Mouse (Mus musculus): ENCODE data around the gene Nhsl2. TPM values are rescaled to one million over a fixed set of nuclear protein-coding genes. Genes with fewer than 3 reads are reported as not detected.

Nhsl2 gene
- polyA plus RNA-seq, 1 experiment from 2014 or later, result 6.9 TPM

DNA sequence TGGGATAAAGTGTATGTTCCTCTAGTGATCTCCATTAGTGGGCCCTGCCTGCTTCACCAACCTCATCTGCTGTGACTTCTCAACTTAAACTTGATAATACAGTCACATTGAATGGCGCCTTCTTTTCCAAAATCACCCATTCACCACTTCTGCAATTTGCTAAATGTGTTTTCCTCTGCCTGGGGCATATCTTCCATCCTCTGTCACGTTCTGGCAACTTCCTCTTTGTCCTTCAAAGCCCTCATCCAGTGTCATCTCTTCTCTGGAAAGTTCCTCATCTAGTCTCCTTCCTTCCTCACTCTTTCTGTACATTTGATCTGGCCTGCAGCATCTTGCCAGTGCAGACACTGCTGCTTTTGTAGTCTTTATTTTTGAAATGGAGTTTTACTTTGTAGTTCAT lies 158.8 kb downstream of the Nhsl2 start:
- Histone ChIP-seq H3K36me3 (ENCODE audit: control insufficient read depth, insufficient read depth) (no peaks in the 10 kb centered on the region), H3K9me3 (replicated peaks; ENCODE audit: control insufficient read depth, low read length) (no peaks in the 10 kb centered on the region), H3K9ac (ENCODE audit: low read length) (no peak overlapping the region), H3K4me1 (ENCODE audit: control insufficient read depth, insufficient read depth, low read length) (peaks cover 7% of the 10 kb centered on the region; the same call in 1 of the 2 replicates), H3K27ac (ENCODE audit: low read length) (no peak overlapping the region), H3K27me3 (ENCODE audit: control insufficient read depth, insufficient read depth, low read length) (peaks cover 8% of the 10 kb centered on the region), H3K4me2 (ENCODE audit: low read depth, low read length) (no peak overlapping the region), H3K4me3 (ENCODE audit: low read length) (no peak overlapping the region)
- ATAC-seq (replicated peaks; ENCODE audit: extremely low read depth, insufficient read depth, low FRiP score), result no peak
- WGBS, result 55% methylated on average over 2 of the region's 2 CpGs

DNA sequence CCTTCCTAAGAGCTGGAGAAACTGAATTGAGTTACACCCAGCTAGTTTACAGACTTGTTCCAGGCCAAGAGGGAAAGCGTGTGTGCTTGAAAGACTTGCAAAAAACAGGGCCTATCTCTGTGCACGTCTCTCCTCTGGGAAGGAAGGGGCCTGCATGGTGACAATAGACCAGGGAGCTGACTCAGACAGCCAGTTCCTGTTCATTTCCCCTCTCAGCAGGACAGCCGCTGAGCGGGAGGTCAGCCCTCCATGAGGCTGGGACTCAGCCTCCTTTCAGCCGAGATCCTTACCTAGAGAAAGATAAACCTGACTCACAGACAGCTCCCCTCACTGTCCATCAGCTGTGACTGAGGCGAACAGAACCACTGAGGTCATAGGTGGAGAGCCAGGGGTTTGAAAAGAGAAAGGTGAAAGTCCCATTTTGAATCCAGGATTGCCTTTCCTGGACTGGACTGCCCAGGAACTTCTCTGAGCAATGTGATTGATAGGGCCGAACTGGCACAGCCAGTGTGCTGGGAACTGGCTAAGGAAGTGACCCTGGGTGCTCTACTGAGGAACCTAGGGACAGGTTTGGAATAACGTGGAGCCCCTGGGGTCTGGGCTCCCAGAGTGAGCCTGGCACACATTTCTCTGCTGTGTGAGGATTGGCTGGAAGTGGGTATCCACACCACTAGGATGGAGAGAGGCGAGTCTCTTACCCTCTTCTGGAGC lies 168.2 kb downstream of the Nhsl2 start:
- H3K4me1 ChIP-seq (ENCODE audit: control insufficient read depth, insufficient read depth, low read length), result peaks cover 31% of the 10 kb centered on the region
- H3K4me3 ChIP-seq (ENCODE audit: low read length), result peak overlapping the region; percentile 38
- H3K27ac ChIP-seq (ENCODE audit: low read length), result peak overlapping the region; percentile 83
- WGBS, result 35% methylated on average over 9 of the region's 9 CpGs
- H3K4me2 ChIP-seq (ENCODE audit: low read depth, low read length), result peak overlapping the region; percentile 45; the same call in 1 of the 2 replicates
- peaks cover 3% of the 10 kb centered on the region; the same call in 1 of the 2 replicates for H3K27me3 ChIP-seq (ENCODE audit: control insufficient read depth, insufficient read depth, low read length)
- peak; percentile 37; the same call in 1 of the 2 replicates for ATAC-seq (replicated peaks; ENCODE audit: extremely low read depth, insufficient read depth, low FRiP score)
- H3K9ac ChIP-seq (ENCODE audit: low read length), result peak overlapping the region; percentile 58
- H3K9me3 ChIP-seq (replicated peaks; ENCODE audit: control insufficient read depth, low read length), result no peaks in the 10 kb centered on the region
- no peaks in the 10 kb centered on the region for H3K36me3 ChIP-seq (ENCODE audit: control insufficient read depth, insufficient read depth)

DNA sequence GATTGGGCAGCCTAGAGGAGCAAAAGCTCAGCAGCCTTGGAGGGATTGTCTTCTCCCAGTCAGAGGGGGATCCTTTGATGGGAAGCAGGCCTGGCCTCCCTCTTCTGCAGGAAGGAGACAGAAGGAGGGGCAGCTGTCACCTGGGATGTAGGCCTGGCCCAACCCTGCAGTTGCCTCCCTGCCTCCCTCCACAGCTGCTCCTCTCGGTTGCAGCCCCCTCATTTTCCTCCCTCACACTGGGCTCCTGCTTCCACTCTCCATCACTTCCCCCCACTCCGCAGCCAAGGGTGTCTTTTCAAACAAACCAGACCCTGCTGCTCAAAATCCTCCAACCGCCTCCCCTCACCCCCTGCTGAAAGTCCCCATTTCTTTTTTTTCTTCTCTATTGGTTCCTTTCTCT lies 169.7 kb downstream of the Nhsl2 start:
- Histone ChIP-seq H3K27me3 (ENCODE audit: control insufficient read depth, insufficient read depth, low read length) (peaks cover 3% of the 10 kb centered on the region; the same call in 1 of the 2 replicates), H3K4me2 (ENCODE audit: low read depth, low read length) (peak overlapping the region; percentile 45), H3K9ac (ENCODE audit: low read length) (peak overlapping the region; percentile 43), H3K9me3 (replicated peaks; ENCODE audit: control insufficient read depth, low read length) (no peaks in the 10 kb centered on the region), H3K4me3 (ENCODE audit: low read length) (peak overlapping the region; percentile 38), H3K36me3 (ENCODE audit: control insufficient read depth, insufficient read depth) (no peaks in the 10 kb centered on the region), H3K4me1 (ENCODE audit: control insufficient read depth, insufficient read depth, low read length) (peaks cover 30% of the 10 kb centered on the region), H3K27ac (ENCODE audit: low read length) (peak overlapping the region; percentile 83)
- peak; percentile 72 for ATAC-seq (replicated peaks; ENCODE audit: extremely low read depth, insufficient read depth, low FRiP score)
- WGBS, result 22% methylated on average over 3 of the region's 3 CpGs

DNA sequence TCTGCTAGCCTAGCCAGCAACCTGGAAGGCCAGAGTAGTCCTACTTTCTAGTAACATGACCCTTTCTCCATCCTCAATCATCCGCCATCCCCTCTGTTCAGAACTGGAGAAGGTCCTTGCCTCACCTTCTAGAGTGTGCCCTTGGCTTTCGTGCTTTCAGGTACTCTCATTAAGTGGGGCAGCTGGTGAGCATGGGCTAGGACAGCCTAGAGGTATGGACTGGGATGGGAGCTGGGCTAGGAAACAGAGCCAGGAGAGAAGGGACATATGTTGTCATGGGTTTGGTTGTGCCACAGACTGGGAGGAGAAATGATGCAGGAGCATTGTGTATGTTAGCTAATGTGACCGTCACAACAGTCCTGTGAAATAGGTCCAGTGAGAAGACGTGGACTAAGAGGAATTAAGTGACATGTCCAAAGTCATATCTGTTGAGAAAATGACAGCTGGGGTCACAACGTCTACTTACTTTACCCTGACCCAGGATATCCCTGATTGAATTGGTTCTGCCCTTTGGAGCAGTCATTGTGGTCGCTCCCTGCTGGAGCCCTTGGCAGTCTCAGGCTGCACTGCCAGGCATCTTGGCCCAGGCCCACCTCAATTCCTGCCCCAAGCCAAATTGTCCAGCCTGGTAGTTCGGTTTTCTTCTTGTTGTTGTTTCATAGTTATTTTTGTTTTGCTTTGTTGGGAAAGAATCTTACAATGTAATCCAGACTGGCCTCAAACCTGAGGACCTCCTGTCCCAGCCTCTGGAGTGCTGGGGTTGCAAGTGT lies 170.5 kb downstream of the Nhsl2 start:
- Histone ChIP-seq H3K4me1 (ENCODE audit: control insufficient read depth, insufficient read depth, low read length) (peaks cover 29% of the 10 kb centered on the region), H3K9ac (ENCODE audit: low read length) (peak overlapping the region; percentile 31), H3K4me2 (ENCODE audit: low read depth, low read length) (peak overlapping the region; percentile 45), H3K27ac (ENCODE audit: low read length) (peak overlapping the region; percentile 83), H3K36me3 (ENCODE audit: control insufficient read depth, insufficient read depth) (no peaks in the 10 kb centered on the region), H3K4me3 (ENCODE audit: low read length) (peak overlapping the region; percentile 28; the same call in 1 of the 2 replicates), H3K27me3 (ENCODE audit: control insufficient read depth, insufficient read depth, low read length) (peaks cover 3% of the 10 kb centered on the region; the same call in 1 of the 2 replicates), H3K9me3 (replicated peaks; ENCODE audit: control insufficient read depth, low read length) (no peaks in the 10 kb centered on the region)
- no peak; the same call in 1 of the 2 replicates for ATAC-seq (replicated peaks; ENCODE audit: extremely low read depth, insufficient read depth, low FRiP score)
- 47% methylated on average over 7 of the region's 7 CpGs for WGBS

DNA sequence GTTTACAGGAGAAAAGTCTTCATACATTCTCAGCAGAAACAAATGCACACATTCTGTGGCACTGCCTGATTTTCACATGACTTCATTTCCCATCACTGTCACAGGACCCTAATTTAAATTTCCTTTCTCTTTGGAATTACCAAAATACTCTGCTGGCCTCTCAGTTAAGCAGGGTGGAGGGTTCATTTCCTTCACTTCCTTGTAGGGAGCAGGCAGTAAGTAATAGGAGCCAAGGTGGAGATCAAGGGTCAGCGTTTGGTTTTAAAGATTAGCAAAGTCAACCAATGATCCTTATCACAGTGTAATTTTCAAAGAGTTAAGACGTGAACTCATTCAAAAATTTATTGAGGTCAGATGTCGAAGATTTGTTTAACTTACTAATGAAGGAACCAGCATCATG lies 175.8 kb downstream of the Nhsl2 start:
- Histone ChIP-seq H3K27me3 (ENCODE audit: control insufficient read depth, insufficient read depth, low read length) (no peaks in the 10 kb centered on the region), H3K4me3 (ENCODE audit: low read length) (no peak overlapping the region), H3K4me2 (ENCODE audit: low read depth, low read length) (no peak overlapping the region), H3K36me3 (ENCODE audit: control insufficient read depth, insufficient read depth) (no peaks in the 10 kb centered on the region), H3K9me3 (replicated peaks; ENCODE audit: control insufficient read depth, low read length) (no peaks in the 10 kb centered on the region), H3K27ac (ENCODE audit: low read length) (no peak overlapping the region), H3K4me1 (ENCODE audit: control insufficient read depth, insufficient read depth, low read length) (peaks cover 8% of the 10 kb centered on the region), H3K9ac (ENCODE audit: low read length) (no peak overlapping the region)
- WGBS, result 53% methylated on average over 3 of the region's 3 CpGs
- ATAC-seq (replicated peaks; ENCODE audit: extremely low read depth, insufficient read depth, low FRiP score), result no peak

DNA sequence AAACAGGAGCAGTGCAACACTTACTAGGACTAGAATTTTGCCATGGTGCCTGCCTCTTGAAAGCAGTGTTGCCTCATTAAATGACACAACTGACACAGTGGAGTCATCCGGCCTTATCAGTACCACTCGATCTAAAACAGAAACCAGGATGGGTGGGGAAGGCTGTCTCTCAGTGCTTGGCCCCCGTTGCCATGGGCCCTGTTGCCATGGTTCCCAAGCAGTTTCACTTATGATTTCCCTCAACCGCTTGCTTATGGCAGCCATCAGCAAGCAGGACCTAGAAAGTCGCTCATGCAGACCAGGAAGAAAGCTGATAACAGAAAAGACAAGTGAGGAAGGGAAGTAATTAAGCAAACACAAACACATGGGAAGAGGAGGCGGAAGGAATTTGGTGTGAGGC lies 182.7 kb downstream of the Nhsl2 start:
- no peaks in the 10 kb centered on the region for H3K27me3 ChIP-seq (ENCODE audit: control insufficient read depth, insufficient read depth, low read length)
- no peaks in the 10 kb centered on the region for H3K36me3 ChIP-seq (ENCODE audit: control insufficient read depth, insufficient read depth)
- no peak overlapping the region for H3K4me3 ChIP-seq (ENCODE audit: low read length)
- ATAC-seq (replicated peaks; ENCODE audit: extremely low read depth, insufficient read depth, low FRiP score), result peak; percentile 45
- no peak overlapping the region for H3K4me2 ChIP-seq (ENCODE audit: low read depth, low read length)
- whole genome bisulfite sequencing, result 39% methylated on average over 6 of the region's 6 CpGs
- no peak overlapping the region; the same call in 1 of the 2 replicates for H3K27ac ChIP-seq (ENCODE audit: low read length)
- no peak overlapping the region for H3K9ac ChIP-seq (ENCODE audit: low read length)
- no peaks in the 10 kb centered on the region for H3K9me3 ChIP-seq (replicated peaks; ENCODE audit: control insufficient read depth, low read length)
- H3K4me1 ChIP-seq (ENCODE audit: control insufficient read depth, insufficient read depth, low read length), result peaks cover 10% of the 10 kb centered on the region

DNA sequence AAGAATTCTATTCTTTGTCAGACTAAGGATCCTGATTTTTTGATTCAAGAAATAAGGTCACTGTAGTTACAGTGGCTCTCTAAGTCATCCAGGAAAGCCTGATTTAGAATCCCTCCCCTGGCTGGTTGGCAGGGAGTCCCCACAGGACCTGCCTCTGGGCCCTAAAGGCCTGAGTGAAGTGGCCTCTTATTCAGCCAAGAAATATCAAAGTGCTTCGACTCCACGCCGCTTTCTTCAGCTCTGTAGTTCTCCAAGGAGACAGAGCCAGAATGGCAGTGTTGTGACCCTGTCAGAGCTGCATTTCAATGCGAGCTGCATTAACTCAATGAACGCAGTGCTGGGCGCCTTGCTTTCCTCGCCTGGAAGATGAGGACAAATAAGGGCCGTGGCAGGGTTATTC lies 183.2 kb downstream of the Nhsl2 start:
- Histone ChIP-seq H3K9me3 (replicated peaks; ENCODE audit: control insufficient read depth, low read length) (no peaks in the 10 kb centered on the region), H3K27ac (ENCODE audit: low read length) (peak overlapping the region; percentile 29; the same call in 1 of the 2 replicates), H3K9ac (ENCODE audit: low read length) (no peak overlapping the region), H3K4me2 (ENCODE audit: low read depth, low read length) (no peak overlapping the region), H3K4me1 (ENCODE audit: control insufficient read depth, insufficient read depth, low read length) (peaks cover 10% of the 10 kb centered on the region), H3K27me3 (ENCODE audit: control insufficient read depth, insufficient read depth, low read length) (no peaks in the 10 kb centered on the region), H3K36me3 (ENCODE audit: control insufficient read depth, insufficient read depth) (no peaks in the 10 kb centered on the region), H3K4me3 (ENCODE audit: low read length) (no peak overlapping the region)
- ATAC-seq (replicated peaks; ENCODE audit: extremely low read depth, insufficient read depth, low FRiP score), result no peak
- 47% methylated on average over 8 of the region's 8 CpGs for WGBS

DNA sequence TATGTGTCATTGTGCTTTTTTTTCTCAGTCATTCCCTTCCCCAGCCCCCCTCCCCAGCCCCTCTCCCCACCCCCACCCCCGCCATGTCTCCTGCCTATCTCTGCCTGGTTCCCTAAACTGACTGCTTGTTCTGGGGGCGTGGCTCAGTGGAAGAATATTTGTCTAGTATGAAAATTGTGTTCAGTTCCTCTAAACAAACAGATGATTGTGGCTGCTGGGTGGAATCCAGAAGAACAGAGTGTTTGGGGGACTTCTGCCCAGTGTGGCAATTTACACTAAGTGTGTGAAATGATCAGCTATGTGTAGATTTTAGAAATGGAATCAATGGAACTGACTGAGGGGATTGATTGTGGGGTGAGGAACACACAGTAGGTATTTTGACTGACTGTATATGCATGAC lies 184.4 kb downstream of the Nhsl2 start:
- Histone ChIP-seq H3K27me3 (ENCODE audit: control insufficient read depth, insufficient read depth, low read length) (no peaks in the 10 kb centered on the region), H3K36me3 (ENCODE audit: control insufficient read depth, insufficient read depth) (no peaks in the 10 kb centered on the region), H3K9me3 (replicated peaks; ENCODE audit: control insufficient read depth, low read length) (no peaks in the 10 kb centered on the region), H3K4me1 (ENCODE audit: control insufficient read depth, insufficient read depth, low read length) (peaks cover 10% of the 10 kb centered on the region), H3K4me3 (ENCODE audit: low read length) (no peak overlapping the region), H3K9ac (ENCODE audit: low read length) (no peak overlapping the region), H3K4me2 (ENCODE audit: low read depth, low read length) (no peak overlapping the region), H3K27ac (ENCODE audit: low read length) (no peak overlapping the region)
- WGBS, result 71% methylated on average over 1 of the region's 2 CpGs
- ATAC-seq (replicated peaks; ENCODE audit: extremely low read depth, insufficient read depth, low FRiP score), result no peak

DNA sequence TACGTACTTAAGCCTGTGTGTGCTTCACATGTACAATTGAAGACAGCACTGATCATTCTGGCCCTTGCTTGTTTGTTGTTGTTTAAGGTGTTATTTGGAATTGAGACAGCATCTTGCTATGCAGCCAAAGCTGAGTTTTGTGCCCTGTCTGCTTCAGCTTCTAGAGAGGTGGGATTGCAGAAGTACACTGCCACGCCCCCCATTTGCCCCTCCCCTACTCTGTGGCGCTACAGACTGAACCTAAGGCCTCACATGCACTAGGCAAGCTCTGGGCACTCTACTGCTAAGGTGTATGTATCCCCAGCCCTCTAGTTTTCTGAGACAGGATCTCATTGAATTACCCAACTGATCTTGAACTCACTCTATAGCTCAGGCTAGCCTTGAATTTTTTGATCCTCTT lies 186.5 kb downstream of the Nhsl2 start:
- Histone ChIP-seq H3K9ac (ENCODE audit: low read length) (no peak overlapping the region), H3K27me3 (ENCODE audit: control insufficient read depth, insufficient read depth, low read length) (no peaks in the 10 kb centered on the region), H3K4me3 (ENCODE audit: low read length) (no peak overlapping the region), H3K4me1 (ENCODE audit: control insufficient read depth, insufficient read depth, low read length) (peaks cover 10% of the 10 kb centered on the region), H3K4me2 (ENCODE audit: low read depth, low read length) (no peak overlapping the region), H3K9me3 (replicated peaks; ENCODE audit: control insufficient read depth, low read length) (no peaks in the 10 kb centered on the region; the same call in 1 of the 2 replicates), H3K27ac (ENCODE audit: low read length) (no peak overlapping the region), H3K36me3 (ENCODE audit: control insufficient read depth, insufficient read depth) (no peaks in the 10 kb centered on the region)
- ATAC-seq (replicated peaks; ENCODE audit: extremely low read depth, insufficient read depth, low FRiP score), result no peak
- WGBS, result 58% methylated on average over 3 of the region's 3 CpGs
